ENCODE assay signal across 11 mouse cellular contexts in genomic region chr13:17030761-17031160, GRCm38 (mm10).
"Had no signal": no experiment of that assay in that cellular context is flagged by ENCODE, and none has a peak within 500 bp of the region (broad histone marks: within the 10 kb centered on the region; RNA-seq: fewer than 3 reads in every experiment).

No protein-coding gene starts in this region.

- ATAC-seq: intestine, embryonic 16.5 days; liver, embryonic 12.5 days; midbrain, embryonic 15.5 days had no signal

- DNase-seq: kidney, adult 8-10 months; kidney, postnatal 36 days; lung, embryonic 14.5 days; lung, postnatal 10 days; lung, postnatal 4 days; retina, postnatal 1 day; right cerebral cortex, postnatal 4 days; spleen, adult 18-20 months had no signal
